Mouse (Mus musculus): Measurements from ENCODE around the gene Rnaseh2c. TPM values are rescaled to one million over a fixed set of nuclear protein-coding genes. Genes with fewer than 3 reads are reported as not detected.

Gene Rnaseh2c
- polyA plus RNA-seq, 1 experiment from 2014 or later = 64.7 TPM

DNA sequence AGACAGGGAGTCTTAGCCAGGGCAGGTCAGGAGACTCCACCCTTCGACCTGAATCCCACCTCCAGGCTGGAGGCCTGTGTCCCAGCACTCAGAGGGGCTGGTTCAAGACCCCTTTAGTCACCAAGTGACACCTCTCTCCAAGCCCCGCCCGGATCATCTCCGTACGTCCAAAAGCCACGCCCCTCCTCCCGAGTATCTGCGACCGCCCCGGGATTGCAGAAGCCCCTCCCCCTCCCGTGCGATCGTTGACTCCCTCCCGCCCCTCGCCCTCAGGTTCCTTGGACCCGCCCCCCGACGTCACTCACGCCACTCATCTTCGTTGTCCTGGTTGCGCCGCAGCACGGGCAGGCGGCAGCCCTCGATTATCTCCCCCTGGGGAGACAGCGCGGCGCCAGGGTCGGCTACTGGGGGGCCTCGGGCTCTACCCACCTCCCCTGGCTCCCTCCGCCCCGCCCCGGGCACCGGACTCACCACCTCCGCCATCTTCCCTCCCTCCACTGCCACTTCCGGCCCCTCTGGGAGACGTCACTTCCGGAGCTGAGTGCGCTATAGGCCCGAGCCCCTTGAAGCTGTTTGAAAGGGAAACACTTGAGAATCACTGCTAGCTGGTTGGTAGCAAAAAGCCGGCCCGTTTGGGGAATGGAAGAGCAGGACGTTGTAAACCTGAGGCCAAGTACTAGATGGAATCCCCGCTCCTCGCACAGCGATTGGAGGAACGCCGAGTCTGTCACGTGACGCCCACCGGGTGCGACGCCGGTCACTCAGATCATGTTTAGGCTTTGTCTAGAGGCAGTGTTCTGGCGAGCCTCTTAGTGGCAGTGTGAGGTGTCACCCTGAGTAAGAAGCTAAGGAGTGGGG is 8.1 kb downstream of the Rnaseh2c start, which contains the start of gene Kat5:
Gene Kat5, minus strand, starts transcription at position 691 of the 858 bp plus-strand sequence.
- peak within 1 kb of the TSS; percentile 97 for H3K27ac ChIP-seq (replicated peaks)
- peak within 1 kb of the TSS; percentile 74 for H3K4me3 ChIP-seq (ENCODE audit: low read depth, low read length)
- peak; percentile 91 for DNase-seq (ENCODE audit: low spot score)
- ATAC-seq (ENCODE audit: low FRiP score, low TSS enrichment) = peak; percentile 92
- H3K4me1 ChIP-seq (replicated peaks; ENCODE audit: control insufficient read depth, insufficient read depth) = 0 out of 2 replicates have a peak, but pooled peaks cover 4% of the 10 kb centered on the region
- TF ChIP-seq CTCF (IDR thresholded peaks at IDR 0.05; ENCODE audit: low read depth) (peak; percentile 37; the same call in 1 of the 2 replicates), EP300 (optimal IDR thresholded peaks at IDR 0.05) (no peak)
- under 1% methylated on average over 55 of the region's 55 CpGs for WGBS
- H3K9me3 ChIP-seq (ENCODE audit: control insufficient read depth, low read length) = no peaks in the 10 kb centered on the region
- no peaks in the 10 kb centered on the region for H3K27me3 ChIP-seq (ENCODE audit: control insufficient read depth, insufficient read depth, low read length)
- peak within 1 kb of the TSS; percentile 90 for H3K9ac ChIP-seq (ENCODE audit: low read length)
- peaks cover 18% of the 10 kb centered on the region for H3K36me3 ChIP-seq (ENCODE audit: control insufficient read depth, insufficient read depth, low read length)
- peak within 1 kb of the TSS; percentile 77 for H3K4me2 ChIP-seq (replicated peaks; ENCODE audit: low read depth)

DNA sequence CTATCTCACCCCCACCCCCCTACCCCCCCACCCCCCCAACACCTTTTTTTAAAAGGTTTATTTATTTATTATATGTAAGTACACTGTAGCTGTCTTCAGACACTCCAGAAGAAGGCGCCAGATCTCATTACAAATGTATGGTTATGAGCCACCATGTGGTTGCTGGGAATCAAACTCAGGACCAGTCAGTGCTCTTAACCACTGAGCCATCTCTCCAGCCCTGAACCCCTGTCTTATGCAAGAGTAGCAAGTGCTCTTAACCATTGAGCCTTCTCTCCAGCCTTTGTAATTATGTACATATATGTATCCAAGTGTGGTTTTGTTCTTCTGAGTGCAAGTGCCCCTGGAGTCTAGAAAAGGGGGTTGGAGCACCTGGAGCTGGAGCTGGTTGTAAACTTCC is 10.3 kb downstream of the Rnaseh2c start:
- no peak overlapping the region for H3K27ac ChIP-seq (replicated peaks)
- H3K4me1 ChIP-seq (replicated peaks; ENCODE audit: control insufficient read depth, insufficient read depth) = 0 out of 2 replicates have a peak, but pooled peaks cover 4% of the 10 kb centered on the region
- no peak for DNase-seq (ENCODE audit: low spot score)
- H3K9me3 ChIP-seq (ENCODE audit: control insufficient read depth, low read length) = no peaks in the 10 kb centered on the region
- peaks cover 2% of the 10 kb centered on the region for H3K36me3 ChIP-seq (ENCODE audit: control insufficient read depth, insufficient read depth, low read length)
- no peak overlapping the region for H3K9ac ChIP-seq (ENCODE audit: low read length)
- TF ChIP-seq EP300 (optimal IDR thresholded peaks at IDR 0.05) (no peak), CTCF (IDR thresholded peaks at IDR 0.05; ENCODE audit: low read depth) (no peak)
- 83% methylated on average over 1 of the region's 1 CpGs for WGBS
- no peak for ATAC-seq (ENCODE audit: low FRiP score, low TSS enrichment)
- no peaks in the 10 kb centered on the region for H3K27me3 ChIP-seq (ENCODE audit: control insufficient read depth, insufficient read depth, low read length)
- H3K4me2 ChIP-seq (replicated peaks; ENCODE audit: low read depth) = no peak overlapping the region
- H3K4me3 ChIP-seq (ENCODE audit: low read depth, low read length) = no peak overlapping the region

DNA sequence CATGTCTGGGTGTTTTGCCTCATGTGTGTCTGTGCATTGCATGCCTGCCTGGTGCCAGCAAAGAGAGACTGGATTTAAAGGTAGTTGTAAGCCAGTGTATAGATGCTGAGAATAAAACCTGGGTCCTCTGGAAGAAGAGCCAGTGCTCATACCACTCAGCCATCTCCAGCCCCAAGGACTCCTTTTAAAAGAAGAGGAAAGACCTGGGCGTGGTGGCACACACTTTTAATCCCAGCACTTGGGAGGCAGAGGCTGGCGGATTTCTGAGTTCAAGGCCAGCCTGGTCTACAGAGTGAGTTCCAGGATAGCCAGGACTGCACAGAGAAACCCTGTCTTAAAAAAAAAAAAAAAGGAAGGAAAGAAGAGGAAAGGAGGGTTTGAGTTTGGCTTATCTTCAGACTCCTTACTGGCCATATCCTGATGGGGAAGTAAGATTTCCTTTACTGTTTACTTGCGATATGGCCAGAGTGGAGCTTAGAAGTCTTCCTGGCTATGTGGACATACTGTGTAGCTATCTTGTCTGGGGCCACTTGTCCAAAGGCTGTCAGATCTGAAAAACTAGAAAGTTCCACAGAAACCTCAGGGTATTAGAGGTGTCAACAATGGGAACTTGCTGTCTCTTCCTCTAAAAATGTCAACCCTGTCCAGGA is 11.2 kb downstream of the Rnaseh2c start:
- 0 out of 2 replicates have a peak, but pooled peaks cover 4% of the 10 kb centered on the region for H3K4me1 ChIP-seq (replicated peaks; ENCODE audit: control insufficient read depth, insufficient read depth)
- no peak overlapping the region for H3K4me2 ChIP-seq (replicated peaks; ENCODE audit: low read depth)
- no peak overlapping the region for H3K4me3 ChIP-seq (ENCODE audit: low read depth, low read length)
- TF ChIP-seq CTCF (IDR thresholded peaks at IDR 0.05; ENCODE audit: low read depth) (no peak), EP300 (optimal IDR thresholded peaks at IDR 0.05) (no peak)
- WGBS = 66% methylated on average over 3 of the region's 3 CpGs
- ATAC-seq (ENCODE audit: low FRiP score, low TSS enrichment) = no peak
- H3K9me3 ChIP-seq (ENCODE audit: control insufficient read depth, low read length) = no peaks in the 10 kb centered on the region
- DNase-seq (ENCODE audit: low spot score) = no peak
- H3K9ac ChIP-seq (ENCODE audit: low read length) = no peak overlapping the region
- H3K27ac ChIP-seq (replicated peaks) = no peak overlapping the region
- peaks cover 2% of the 10 kb centered on the region; the same call in 1 of the 2 replicates for H3K36me3 ChIP-seq (ENCODE audit: control insufficient read depth, insufficient read depth, low read length)
- H3K27me3 ChIP-seq (ENCODE audit: control insufficient read depth, insufficient read depth, low read length) = no peaks in the 10 kb centered on the region

DNA sequence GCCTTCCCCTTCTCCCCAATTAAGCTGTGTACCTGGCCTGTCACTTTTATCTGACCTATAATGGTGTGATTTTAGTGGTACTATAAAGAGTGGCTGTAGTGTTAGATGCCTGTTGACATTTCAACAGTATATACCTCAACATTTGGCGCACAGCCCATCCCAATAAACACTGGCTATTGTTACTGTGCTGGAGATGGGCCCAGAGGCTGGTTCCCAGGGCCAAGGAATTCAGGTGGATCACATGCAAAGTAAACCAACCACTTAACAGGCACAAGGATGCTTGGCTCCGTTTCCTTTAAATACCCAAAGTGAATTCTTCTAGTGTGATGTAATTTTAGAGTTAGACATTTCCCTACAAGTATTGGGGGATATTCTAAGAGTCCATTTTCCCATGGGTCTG is 13.3 kb downstream of the Rnaseh2c start:
- DNase-seq (ENCODE audit: low spot score) (no peak), ATAC-seq (ENCODE audit: low FRiP score, low TSS enrichment) (no peak)
- Histone ChIP-seq H3K4me3 (ENCODE audit: low read depth, low read length) (no peak overlapping the region), H3K9ac (ENCODE audit: low read length) (no peak overlapping the region), H3K4me2 (replicated peaks; ENCODE audit: low read depth) (no peak overlapping the region), H3K4me1 (replicated peaks; ENCODE audit: control insufficient read depth, insufficient read depth) (no peaks in the 10 kb centered on the region), H3K36me3 (ENCODE audit: control insufficient read depth, insufficient read depth, low read length) (no peaks in the 10 kb centered on the region), H3K27me3 (ENCODE audit: control insufficient read depth, insufficient read depth, low read length) (no peaks in the 10 kb centered on the region), H3K9me3 (ENCODE audit: control insufficient read depth, low read length) (no peaks in the 10 kb centered on the region), H3K27ac (replicated peaks) (no peak overlapping the region)
- TF ChIP-seq CTCF (IDR thresholded peaks at IDR 0.05; ENCODE audit: low read depth) = no peak
- TF ChIP-seq EP300 (optimal IDR thresholded peaks at IDR 0.05) = no peak
- 51% methylated on average over 2 of the region's 2 CpGs for WGBS

DNA sequence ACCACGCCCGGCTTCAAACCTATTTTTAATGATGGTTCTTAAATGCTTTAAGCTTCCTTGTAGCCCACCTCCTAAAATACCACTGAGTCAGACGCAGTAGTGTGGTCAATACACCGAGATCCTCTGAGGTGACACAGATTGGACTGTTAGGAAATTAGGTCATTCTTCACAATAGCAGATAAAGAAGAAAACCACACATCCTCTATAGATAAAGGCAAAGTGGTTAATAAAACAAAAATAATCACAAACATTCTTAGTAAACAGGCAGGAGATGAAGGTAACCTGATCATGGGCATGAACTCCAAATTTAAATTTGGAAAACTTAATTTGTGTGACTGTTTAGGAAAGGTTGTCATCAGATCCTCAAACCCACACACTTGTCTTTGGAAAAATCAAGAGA is 18.3 kb downstream of the Rnaseh2c start:
- Histone ChIP-seq H3K4me2 (replicated peaks; ENCODE audit: low read depth) (no peak overlapping the region), H3K27ac (replicated peaks) (no peak overlapping the region), H3K4me1 (replicated peaks; ENCODE audit: control insufficient read depth, insufficient read depth) (no peaks in the 10 kb centered on the region), H3K36me3 (ENCODE audit: control insufficient read depth, insufficient read depth, low read length) (no peaks in the 10 kb centered on the region), H3K9ac (ENCODE audit: low read length) (no peak overlapping the region), H3K4me3 (ENCODE audit: low read depth, low read length) (no peak overlapping the region), H3K9me3 (ENCODE audit: control insufficient read depth, low read length) (no peaks in the 10 kb centered on the region), H3K27me3 (ENCODE audit: control insufficient read depth, insufficient read depth, low read length) (no peaks in the 10 kb centered on the region)
- no peak for DNase-seq (ENCODE audit: low spot score)
- 84% methylated on average over 4 of the region's 4 CpGs for WGBS
- TF ChIP-seq EP300 (optimal IDR thresholded peaks at IDR 0.05) = no peak
- no peak for TF ChIP-seq CTCF (IDR thresholded peaks at IDR 0.05; ENCODE audit: low read depth)
- ATAC-seq (ENCODE audit: low FRiP score, low TSS enrichment) = no peak
